Mouse (Mus musculus): ENCODE results near the gene Plcd4.

- TF ChIP-seq GATA1 (IDR thresholded peaks at IDR 0.05; ENCODE audit: borderline replicate concordance, low read length) = no peak
- no peak for TF ChIP-seq FLI1 (IDR thresholded peaks at IDR 0.05; ENCODE audit: low read length)
Measured at GRCm38 (mm10) chr1:74538650-74539049, 4.0 kb upstream of the Plcd4 start.

All from megakaryocyte, embryonic 14.5 days (primary cell).